Mouse (Mus musculus): ENCODE data around the gene Neurl1a. TPM values are rescaled to one million over a fixed set of nuclear protein-coding genes. Genes with fewer than 3 reads are reported as not detected.

Gene Neurl1a
- total RNA-seq, 2 experiments from 2014 or later: 63.6 to 86.9 TPM

GRCm38 (mm10) chr19:47202429-47202828 lies 23.8 kb downstream of the Neurl1a start:
- intact Hi-C loops (cut with DNase I; ENCODE audit: low total_unique reads): no loop called here
- DNase-seq: no peak

- intact Hi-C loops (cut with DNase I; ENCODE audit: low total_unique reads): no loop called here
- no peak for DNase-seq
These were observed 24.4 kb downstream of the Neurl1a start for GRCm38 (mm10) chr19:47203042-47203441.

GRCm38 (mm10) chr19:47204653-47205052 lies 26.0 kb downstream of the Neurl1a start:
- DNase-seq: no peak
- intact Hi-C loops (cut with DNase I; ENCODE audit: low total_unique reads): no loop called here

GRCm38 (mm10) chr19:47206126-47206525 lies 27.5 kb downstream of the Neurl1a start:
- intact Hi-C loops (cut with DNase I; ENCODE audit: low total_unique reads): no loop called here
- no peak for DNase-seq

GRCm38 (mm10) chr19:47210432-47210831 lies 31.8 kb downstream of the Neurl1a start:
- no peak for DNase-seq
- intact Hi-C loops (cut with DNase I; ENCODE audit: low total_unique reads): no loop called here

GRCm38 (mm10) chr19:47211609-47212312 lies 33.1 kb downstream of the Neurl1a start:
- no peak for DNase-seq
- intact Hi-C loops (cut with DNase I; ENCODE audit: low total_unique reads): no loop called here

- intact Hi-C loops (cut with DNase I; ENCODE audit: low total_unique reads): no loop called here
- DNase-seq: no peak
These were observed 33.8 kb downstream of the Neurl1a start for GRCm38 (mm10) chr19:47212401-47212800.

- intact Hi-C loops (cut with DNase I; ENCODE audit: low total_unique reads): no loop called here
- DNase-seq: no peak
These were observed 34.9 kb downstream of the Neurl1a start for GRCm38 (mm10) chr19:47213470-47213869.

GRCm38 (mm10) chr19:47216766-47217165 lies 38.1 kb downstream of the Neurl1a start:
- intact Hi-C loops (cut with DNase I; ENCODE audit: low total_unique reads): no loop called here
- DNase-seq: no peak

- DNase-seq: no peak
- intact Hi-C loops (cut with DNase I; ENCODE audit: low total_unique reads): no loop called here
These were observed 41.0 kb downstream of the Neurl1a start for GRCm38 (mm10) chr19:47219622-47220021.

- intact Hi-C loops (cut with DNase I; ENCODE audit: low total_unique reads): no loop called here
These were observed 41.6 kb downstream of the Neurl1a start for GRCm38 (mm10) chr19:47220232-47220631.

GRCm38 (mm10) chr19:47221006-47221405 lies 42.4 kb downstream of the Neurl1a start:
- intact Hi-C loops (cut with DNase I; ENCODE audit: low total_unique reads): no loop called here
- no peak for DNase-seq

More at GRCm38 (mm10) chr19:47220232-47220631, 41.6 kb downstream of the Neurl1a start:
- DNase-seq: no peak

GRCm38 (mm10) chr19:47221500-47222153 lies 43.0 kb downstream of the Neurl1a start:
- intact Hi-C loops (cut with DNase I; ENCODE audit: low total_unique reads): no loop called here
- no peak for DNase-seq

- DNase-seq: peak; percentile 84
- intact Hi-C loops (cut with DNase I; ENCODE audit: low total_unique reads): no loop called here
These were observed 43.7 kb downstream of the Neurl1a start for GRCm38 (mm10) chr19:47222154-47222840.

- DNase-seq: no peak
- intact Hi-C loops (cut with DNase I; ENCODE audit: low total_unique reads): no loop called here
These were observed 44.4 kb downstream of the Neurl1a start for GRCm38 (mm10) chr19:47222841-47223557.

- no peak for DNase-seq
- intact Hi-C loops (cut with DNase I; ENCODE audit: low total_unique reads): no loop called here
These were observed 46.1 kb downstream of the Neurl1a start for GRCm38 (mm10) chr19:47224743-47225142.

- intact Hi-C loops (cut with DNase I; ENCODE audit: low total_unique reads): no loop called here
- DNase-seq: no peak
These were observed 47.2 kb downstream of the Neurl1a start for GRCm38 (mm10) chr19:47225791-47226190.

- DNase-seq: peak; percentile 83
- intact Hi-C loops (cut with DNase I; ENCODE audit: low total_unique reads): no loop called here
These were observed 50.2 kb downstream of the Neurl1a start for GRCm38 (mm10) chr19:47228725-47229252.

- intact Hi-C loops (cut with DNase I; ENCODE audit: low total_unique reads): no loop called here
- DNase-seq: peak; percentile 57
These were observed 50.8 kb downstream of the Neurl1a start for GRCm38 (mm10) chr19:47229461-47229860.

- DNase-seq: peak; percentile 71
- intact Hi-C loops (cut with DNase I; ENCODE audit: low total_unique reads): no loop called here
These were observed 51.5 kb downstream of the Neurl1a start for GRCm38 (mm10) chr19:47230082-47230481.
